Mouse (Mus musculus) limb, embryonic 11.5 days (tissue): ENCODE data around the gene Crygd. TPM values are rescaled to one million over a fixed set of nuclear protein-coding genes. Genes with fewer than 3 reads are reported as not detected.

Experiments
- ATAC-seq: fragments of 200-750 bp; cut with Nextera tagmentation; 2 replicates; pipeline ENCODE4 v1.8.0; 2017; ENCODE audit warnings: low read depth; ENCODE audit not compliant: insufficient number of reproducible peaks, low FRiP score, low TSS enrichment
- DNase-seq: peaks from one replicate; pipeline ENCODE4 v3.0.0-alpha.2; 2015; ENCODE audit warnings: low spot score
- H3K27ac ChIP-seq: fragments of 300-500 bp; sonication (generic); replicated peaks from 2 replicates; pipeline ENCODE4 v1.5.1; 2014; ENCODE audit warnings: low read depth, mild to moderate bottlenecking, low read length
- H3K27me3 ChIP-seq: fragments of 300-500 bp; sonication (generic); 2 replicates; pipeline ENCODE4 v1.6.1; 2014; ENCODE audit warnings: mild to moderate bottlenecking, low read length, mixed read lengths; ENCODE audit not compliant: control insufficient read depth, insufficient read depth
- H3K36me3 ChIP-seq: fragments of 300-500 bp; sonication (generic); 2 replicates; pipeline ENCODE4 v1.6.1; 2014; ENCODE audit warnings: mild to moderate bottlenecking, low read length, moderate library complexity, mixed read lengths; ENCODE audit not compliant: control insufficient read depth, insufficient read depth
- H3K4me1 ChIP-seq: fragments of 300-500 bp; sonication (generic); 2 replicates; pipeline ENCODE4 v1.6.1; 2014; ENCODE audit warnings: low read length, mixed read lengths; ENCODE audit not compliant: control insufficient read depth, insufficient read depth
- H3K4me2 ChIP-seq: fragments of 300-500 bp; sonication (generic); 2 replicates; pipeline ENCODE4 v1.6.1; 2014; ENCODE audit warnings: low read depth, mild to moderate bottlenecking, moderate library complexity; ENCODE audit not compliant: severe bottlenecking
- H3K4me3 ChIP-seq: fragments of 300-500 bp; sonication (generic); 2 replicates; pipeline ENCODE4 v1.5.1; 2014; ENCODE audit warnings: low read depth, low read length
- H3K9ac ChIP-seq: fragments of 300-500 bp; sonication (generic); 2 replicates; pipeline ENCODE4 v1.6.1; 2014; ENCODE audit warnings: mild to moderate bottlenecking, low read length
- H3K9me3 ChIP-seq: fragments of 300-500 bp; sonication (generic); 2 replicates; pipeline ENCODE4 v1.6.1; 2016; ENCODE audit warnings: low read length; ENCODE audit not compliant: control insufficient read depth
- WGBS: fragments of 180-500 bp; shearing (Covaris S2); extraction: QIAGEN DNeasy Blood & Tissue Kit; methylation state at CpG from one replicate; pipeline ENCODE4 v1.1.7; 2014; 5-methylcytosine and 5-hydroxymethylcytosine counted together
- polyA plus RNA-seq: library from polyadenylated mRNA; unstranded; fragments of >200 nt; fragmentation: Nextera tagmentation; extraction: Ambion mirVana; gene quantifications from 2 replicates; pipeline ENCODE4 v1.2.1, GENCODE M21; 2014

Gene Crygd
- polyA plus RNA-seq, 1 experiment from 2014 or later: not detected

DNA sequence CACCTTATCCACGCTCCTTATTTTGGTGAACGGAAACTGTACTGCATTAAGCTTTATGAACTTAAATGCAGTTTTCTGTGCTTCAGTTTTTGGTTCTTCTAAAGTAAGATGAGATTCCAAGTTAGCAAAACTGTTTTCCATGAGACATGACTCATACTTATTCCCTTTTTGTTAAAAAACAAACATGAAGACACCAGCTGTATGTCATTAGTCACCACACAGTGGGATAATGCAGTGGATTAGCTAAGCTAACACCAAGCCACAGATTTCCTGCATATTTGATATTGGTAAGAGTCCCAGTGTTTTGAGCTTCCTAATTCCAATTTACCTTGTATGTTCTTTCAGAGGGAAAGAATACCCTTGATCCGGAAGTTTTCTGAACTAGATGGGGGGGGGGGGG lies 28.3 kb upstream of the Crygd start:
- H3K4me3 ChIP-seq: no peak overlapping the region

GRCm38 (mm10) chr1:65090370-65090769 lies 27.1 kb upstream of the Crygd start:
- DNase-seq (no peak), ATAC-seq (no peak)
- Histone ChIP-seq H3K9ac (no peak overlapping the region), H3K27ac (no peak overlapping the region), H3K27me3 (no peaks in the 10 kb centered on the region), H3K4me1 (no peaks in the 10 kb centered on the region), H3K9me3 (no peaks in the 10 kb centered on the region), H3K4me2 (no peak overlapping the region), H3K36me3 (no peaks in the 10 kb centered on the region), H3K4me3 (no peak overlapping the region)
- WGBS: 84% methylated on average over 2 of the region's 2 CpGs

More for the DNA sequence above, 28.3 kb upstream of the Crygd start:
- Histone ChIP-seq H3K9me3 (no peaks in the 10 kb centered on the region), H3K27me3 (no peaks in the 10 kb centered on the region), H3K36me3 (no peaks in the 10 kb centered on the region), H3K27ac (no peak overlapping the region), H3K4me2 (no peak overlapping the region), H3K4me1 (no peaks in the 10 kb centered on the region), H3K9ac (no peak overlapping the region)
- no peak for DNase-seq
- ATAC-seq: no peak
- 88% methylated on average over 3 of the region's 3 CpGs for WGBS

GRCm38 (mm10) chr1:65088567-65089356 lies 25.5 kb upstream of the Crygd start:
- WGBS: 81% methylated on average over 6 of the region's 6 CpGs
- no peak for ATAC-seq
- DNase-seq: no peak
- Histone ChIP-seq H3K4me3 (no peak overlapping the region), H3K4me1 (no peaks in the 10 kb centered on the region), H3K4me2 (no peak overlapping the region), H3K36me3 (no peaks in the 10 kb centered on the region), H3K9me3 (no peaks in the 10 kb centered on the region), H3K27me3 (no peaks in the 10 kb centered on the region), H3K9ac (no peak overlapping the region), H3K27ac (no peak overlapping the region)

- Histone ChIP-seq H3K36me3 (no peaks in the 10 kb centered on the region), H3K9ac (no peak within 1 kb of the TSS), H3K27ac (no peak within 1 kb of the TSS), H3K9me3 (no peaks in the 10 kb centered on the region), H3K4me2 (no peak within 1 kb of the TSS), H3K4me3 (no peak within 1 kb of the TSS), H3K27me3 (no peaks in the 10 kb centered on the region), H3K4me1 (no peaks in the 10 kb centered on the region)
- ATAC-seq (no peak), DNase-seq (no peak)
- 35% methylated on average over 7 of the region's 7 CpGs for WGBS
These were observed 18.9 kb upstream of the Crygd start, which contains the start of gene Crygb for GRCm38 (mm10) chr1:65082188-65082587. Gene Crygb (minus strand): TSS chr1:65082288.

- no peak overlapping the region for H3K4me3 ChIP-seq
- H3K4me1 ChIP-seq: no peaks in the 10 kb centered on the region
- no peaks in the 10 kb centered on the region for H3K27me3 ChIP-seq
- no peak overlapping the region for H3K9ac ChIP-seq
- no peak overlapping the region for H3K27ac ChIP-seq
- no peaks in the 10 kb centered on the region for H3K36me3 ChIP-seq
- no peaks in the 10 kb centered on the region for H3K9me3 ChIP-seq
- no peak overlapping the region for H3K4me2 ChIP-seq
- no peak for ATAC-seq
- DNase-seq: no peak
- 27% methylated on average over 5 of the region's 5 CpGs for WGBS
These were observed 12.4 kb upstream of the Crygd start for GRCm38 (mm10) chr1:65075607-65076006.

- Histone ChIP-seq H3K4me3 (no peak within 1 kb of the TSS), H3K27ac (no peak within 1 kb of the TSS), H3K27me3 (no peaks in the 10 kb centered on the region), H3K4me2 (no peak within 1 kb of the TSS), H3K4me1 (no peaks in the 10 kb centered on the region), H3K36me3 (no peaks in the 10 kb centered on the region), H3K9ac (no peak within 1 kb of the TSS), H3K9me3 (no peaks in the 10 kb centered on the region)
- WGBS: 74% methylated on average over 6 of the region's 6 CpGs
- ATAC-seq: no peak
- no peak for DNase-seq
These were observed 10.3 kb upstream of the Crygd start, which contains the start of gene Crygc for GRCm38 (mm10) chr1:65073589-65073988. Gene Crygc (minus strand): TSS chr1:65073689.

DNA sequence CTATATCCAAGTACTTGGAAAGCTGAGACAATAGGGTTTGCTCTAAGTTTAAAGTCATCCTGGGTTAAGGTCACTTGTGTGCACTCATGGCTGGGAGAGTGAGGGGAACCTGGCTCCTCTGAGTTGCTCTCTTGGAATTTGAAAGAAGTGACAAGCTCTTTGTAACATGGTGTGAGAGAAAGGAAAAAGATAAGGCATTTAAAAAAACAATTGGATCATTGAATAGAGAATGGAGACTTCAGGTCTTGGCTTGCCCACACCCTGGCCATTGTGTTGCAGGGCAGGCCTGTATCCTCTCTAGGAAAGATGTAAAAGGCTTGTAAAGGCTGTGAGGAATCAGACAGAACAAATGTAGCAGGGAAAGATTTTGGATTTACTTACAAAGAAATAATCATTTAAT lies 4.6 kb upstream of the Crygd start:
- no peaks in the 10 kb centered on the region for H3K4me1 ChIP-seq
- H3K4me3 ChIP-seq: no peak overlapping the region
- no peaks in the 10 kb centered on the region for H3K9me3 ChIP-seq
- ATAC-seq: no peak
- no peak overlapping the region for H3K4me2 ChIP-seq
- no peaks in the 10 kb centered on the region for H3K27me3 ChIP-seq
- no peak overlapping the region for H3K27ac ChIP-seq
- no peak overlapping the region for H3K9ac ChIP-seq
- H3K36me3 ChIP-seq: no peaks in the 10 kb centered on the region
- DNase-seq: no peak

- no peaks in the 10 kb centered on the region for H3K27me3 ChIP-seq
- H3K4me2 ChIP-seq: no peak overlapping the region
- H3K4me3 ChIP-seq: no peak overlapping the region
- 90% methylated on average over 15 of the region's 15 CpGs for WGBS
- DNase-seq: no peak
- H3K27ac ChIP-seq: no peak overlapping the region
- no peak for ATAC-seq
- no peaks in the 10 kb centered on the region for H3K9me3 ChIP-seq
- no peaks in the 10 kb centered on the region for H3K4me1 ChIP-seq
- H3K9ac ChIP-seq: no peak overlapping the region
- no peaks in the 10 kb centered on the region for H3K36me3 ChIP-seq
These were observed 949 bp upstream of the Crygd start for GRCm38 (mm10) chr1:65064201-65064600.

GRCm38 (mm10) chr1:65052140-65052539 lies 11.1 kb downstream of the Crygd start:
- H3K4me2 ChIP-seq: no peak overlapping the region
- no peak overlapping the region for H3K27ac ChIP-seq
- H3K36me3 ChIP-seq: no peaks in the 10 kb centered on the region
- no peaks in the 10 kb centered on the region for H3K27me3 ChIP-seq
- H3K9me3 ChIP-seq: no peaks in the 10 kb centered on the region
- WGBS: 35% methylated on average over 2 of the region's 2 CpGs
- ATAC-seq (no peak), DNase-seq (no peak)
- no peaks in the 10 kb centered on the region for H3K4me1 ChIP-seq
- H3K9ac ChIP-seq: no peak overlapping the region
- H3K4me3 ChIP-seq: no peak overlapping the region
